34 mouse cellular contexts compared by ENCODE assay signal in genomic region chr11:120525959-120526358, GRCm38 (mm10). TPM values are rescaled to one million over a fixed set of nuclear protein-coding genes. Genes with fewer than 3 reads are reported as not detected.
DNase-seq lines count a peak whose midpoint lies in the region; ATAC-seq and TF ChIP-seq lines count a peak whose summit lies in the region.
"Had no signal": no experiment of that assay in that cellular context is flagged by ENCODE, and none has a peak within 500 bp of the region (broad histone marks: within the 10 kb centered on the region; RNA-seq: fewer than 3 reads in every experiment).

No protein-coding gene starts in this region.

- peak in 1 of 2 experiments; percentile 84; a peak in 2 of 4 replicates for TF ChIP-seq POLR2A in MEL (IDR thresholded peaks at IDR 0.05; ENCODE audit: control insufficient read depth in 1 of 2, insufficient read depth in 1 of 2, low read depth in 1 of 2, low read length in 2 of 2, poor library complexity in 1 of 2)

- no peaks in the 10 kb centered on the region for H3K36me3 ChIP-seq in liver, postnatal 0 days (replicated peaks; ENCODE audit: insufficient read depth, low read length)
- no peaks in the 10 kb centered on the region for H3K36me3 ChIP-seq in liver, embryonic 12.5 days
- peaks cover 0 to 15% of the 10 kb centered on the region in 2 experiments; a peak in 2 of 4 replicates for H3K36me3 ChIP-seq in MEL (ENCODE audit: control insufficient read depth in 1 of 2, insufficient read depth in 2 of 2, low read length in 2 of 2)
- H3K36me3 ChIP-seq: heart, embryonic 13.5 days; hindbrain, embryonic 13.5 days; midbrain, embryonic 15.5 days; neural tube, embryonic 13.5 days had no signal

- H3K27ac ChIP-seq in liver, postnatal 0 days (ENCODE audit: low read depth), result peak overlapping the region; percentile 70
- H3K27ac ChIP-seq in liver, embryonic 12.5 days, result no peak overlapping the region
- H3K27ac ChIP-seq in MEL (ENCODE audit: control insufficient read depth, low read depth, low read length), result peak overlapping the region; percentile 74
- H3K27ac ChIP-seq: forebrain, embryonic 13.5 days; heart, embryonic 13.5 days; hindbrain, embryonic 13.5 days; midbrain, embryonic 15.5 days; neural tube, embryonic 13.5 days; stomach, postnatal 0 days had no signal

- TF ChIP-seq EP300 in liver, postnatal 0 days (IDR thresholded peaks at IDR 0.05; ENCODE audit: low read depth), result no peak
- TF ChIP-seq EP300 in MEL (IDR thresholded peaks at IDR 0.05; ENCODE audit: low read depth in 1 of 2, low read length in 2 of 2), result no peak; a peak in 1 of 4 replicates

- H3K9me3 ChIP-seq in liver, postnatal 0 days (ENCODE audit: low read length), result no peaks in the 10 kb centered on the region
- H3K9me3 ChIP-seq in liver, embryonic 12.5 days (replicated peaks), result no peaks in the 10 kb centered on the region
- no peaks in the 10 kb centered on the region for H3K9me3 ChIP-seq in MEL (replicated peaks; ENCODE audit: insufficient read depth, low read length)
- H3K9me3 ChIP-seq: forebrain, embryonic 13.5 days; heart, embryonic 13.5 days; hindbrain, embryonic 13.5 days; midbrain, embryonic 15.5 days; neural tube, embryonic 13.5 days had no signal

- no peak for TF ChIP-seq CTCF in liver, postnatal 0 days (IDR thresholded peaks at IDR 0.05; ENCODE audit: low read depth)
- no peak for TF ChIP-seq CTCF in MEL (IDR thresholded peaks at IDR 0.05 in 2 of 3, conservative IDR thresholded peaks at IDR 0.05 in 1 of 3; ENCODE audit: control insufficient read depth in 1 of 3, insufficient read depth in 1 of 3, low read depth in 2 of 3, low read length in 3 of 3, poor library complexity in 1 of 3, severe bottlenecking in 1 of 3)

- H3K27me3 ChIP-seq in liver, postnatal 0 days (ENCODE audit: insufficient read depth, low read length), result peaks cover 23% of the 10 kb centered on the region
- peaks cover 36% of the 10 kb centered on the region for H3K27me3 ChIP-seq in liver, embryonic 12.5 days (replicated peaks)
- no peaks in the 10 kb centered on the region for H3K27me3 ChIP-seq in MEL (ENCODE audit: control insufficient read depth in 1 of 2, insufficient read depth in 2 of 2, low read length in 2 of 2)

- no peak for TF ChIP-seq RAD21 in MEL (IDR thresholded peaks at IDR 0.05; ENCODE audit: low read depth, low read length)

- peak; percentile 9 for DNase-seq in liver, postnatal 0 days
- peak; percentile 96 for DNase-seq in MEL (ENCODE audit: low read depth, low spot score)
- DNase-seq in embryo, embryonic 10 days (ENCODE audit: low spot score), result no peak
- DNase-seq in right cerebral cortex, postnatal 10 days (ENCODE audit: low spot score in 2 of 2), result no peak
- DNase-seq in layer of hippocampus, adult 11-12 months (ENCODE audit: low spot score), result no peak
- DNase-seq: adrenal gland, adult 2 months; B cell, adult 2 months; cerebellum, adult 2 months; cerebellum, postnatal 36 days; gastrocnemius, postnatal 10 days; heart, adult 11 months; heart, postnatal 14 days; kidney, adult 18-20 months; kidney, postnatal 4 days; layer of hippocampus, adult 9-11 months; right cerebral cortex, postnatal 4 days; thymus, adult 2 months had no signal

- ATAC-seq in liver, postnatal 0 days, result no peak
- no peak for ATAC-seq in liver, embryonic 12.5 days
- ATAC-seq in granulocyte monocyte progenitor cell, adult 5-6 weeks (replicated peaks; ENCODE audit: poor library complexity, severe bottlenecking), result peak; percentile 91
- peak; percentile 65; the same call in 1 of the 2 replicates for ATAC-seq in neutrophil, adult 5-6 weeks (ENCODE audit: extremely low read depth, insufficient number of reproducible peaks, low FRiP score, poor library complexity, severe bottlenecking)
- ATAC-seq: forebrain, embryonic 13.5 days; inflammation-experienced regulatory T-cells, adult 6 months; lung, postnatal 0 days; midbrain, embryonic 15.5 days; Patski had no signal

- H3K4me2 ChIP-seq in liver, postnatal 0 days (ENCODE audit: low read depth, low read length), result no peak overlapping the region
- no peak overlapping the region for H3K4me2 ChIP-seq in liver, embryonic 12.5 days
- H3K4me2 ChIP-seq: forebrain, embryonic 13.5 days; heart, embryonic 13.5 days; hindbrain, embryonic 13.5 days; midbrain, embryonic 15.5 days; neural tube, embryonic 13.5 days had no signal

- no peak overlapping the region for H3K9ac ChIP-seq in liver, postnatal 0 days (replicated peaks)
- H3K9ac ChIP-seq in liver, embryonic 12.5 days, result no peak overlapping the region
- H3K9ac ChIP-seq in MEL (ENCODE audit: control insufficient read depth, low read depth, low read length, poor library complexity, severe bottlenecking), result peak overlapping the region; percentile 46
- H3K9ac ChIP-seq: forebrain, embryonic 13.5 days; heart, embryonic 13.5 days; hindbrain, embryonic 13.5 days; midbrain, embryonic 15.5 days; neural tube, embryonic 13.5 days had no signal

- H3K4me1 ChIP-seq in liver, postnatal 0 days (ENCODE audit: insufficient read depth), result peaks cover 28% of the 10 kb centered on the region
- peaks cover 27% of the 10 kb centered on the region for H3K4me1 ChIP-seq in liver, embryonic 12.5 days
- H3K4me1 ChIP-seq in MEL (ENCODE audit: control insufficient read depth in 1 of 2, insufficient read depth in 2 of 2, low read length in 2 of 2), result peaks cover 4 to 25% of the 10 kb centered on the region in 2 experiments

- no peak overlapping the region for H3K4me3 ChIP-seq in liver, postnatal 0 days (ENCODE audit: low read depth, low read length)
- no peak overlapping the region for H3K4me3 ChIP-seq in liver, embryonic 12.5 days
- peak overlapping the region; percentile 23 to 41 for H3K4me3 ChIP-seq in MEL (ENCODE audit: control insufficient read depth in 1 of 2, insufficient read depth in 1 of 2, low read depth in 2 of 2, low read length in 2 of 2)
- H3K4me3 ChIP-seq: forebrain, embryonic 13.5 days; heart, embryonic 13.5 days; hindbrain, embryonic 13.5 days; midbrain, embryonic 15.5 days; myocyte; neural tube, embryonic 13.5 days had no signal

- 74% methylated on average over 2 of the region's 2 CpGs for WGBS in liver, postnatal 0 days (ENCODE audit: insufficient replicate concordance)
- 59% methylated on average over 2 of the region's 2 CpGs for WGBS in liver, embryonic 12.5 days (ENCODE audit: insufficient replicate concordance)

- H3K79me2 ChIP-seq in MEL (ENCODE audit: control insufficient read depth, insufficient read depth, low read length, poor library complexity), result no peaks in the 10 kb centered on the region

TF ChIP-seq in MEL, 35 proteins besides CTCF, POLR2A, EP300 and RAD21 (continues in another document):
- peak; percentile 92 for TF ChIP-seq TBP (IDR thresholded peaks at IDR 0.05; ENCODE audit: low read depth, low read length)

RNA-seq across cellular contexts. Expression of gene Gcgr, which starts 4.5 kb away (rescaled TPM):
- 58.5 and 66.9 TPM in 2 replicates for polyA plus RNA-seq in liver, postnatal 0 days (2015; fragmentation: Nextera tagmentation; extraction: Ambion mirVana)
- polyA plus RNA-seq in liver, embryonic 12.5 days (2016; fragmentation: Nextera tagmentation; extraction: Ambion mirVana), result 8.5 and 9.6 TPM in 2 replicates
- total RNA-seq in MEL (2012; rRNA removed), result not detected in 2 replicates
- not detected for polyA plus RNA-seq in MEL (2012; ENCODE audit: insufficient read depth in 1 of 2, insufficient read length in 2 of 2, low read depth in 1 of 2, low replicate concordance in 2 of 2, missing spikeins in 1 of 2)
- not detected in 2 replicates for total RNA-seq in granulocyte monocyte progenitor cell, adult 5-6 weeks (2014; fragmentation: Nextera tagmentation)
- not detected in 2 replicates for total RNA-seq in granulocyte monocyte progenitor cell, adult 5-6 weeks (2017)
- total RNA-seq in neutrophil, adult 5-6 weeks (2017), result 0.23 TPM in 1 of 2 replicates, not detected in the other
- total RNA-seq: left cerebral cortex, postnatal 36 days; megakaryocyte-erythroid progenitor cell, adult 5-6 weeks had no signal
- polyA plus RNA-seq: inflammation-experienced regulatory T-cells, adult 6 months; Patski had no signal

RNA-seq across cellular contexts. Expression of gene Mcrip1, which starts 23.6 kb away (rescaled TPM):
- 59.2 and 61.0 TPM in 2 replicates for polyA plus RNA-seq in liver, postnatal 0 days (2015; fragmentation: Nextera tagmentation; extraction: Ambion mirVana)
- 60.4 and 61.8 TPM in 2 replicates for polyA plus RNA-seq in liver, embryonic 12.5 days (2016; fragmentation: Nextera tagmentation; extraction: Ambion mirVana)
- total RNA-seq in MEL (2012; rRNA removed), result 27.2 and 36.6 TPM in 2 replicates
- 10 to 100 TPM in 1 of 2 experiments, not detected in 1; 83.5 TPM for polyA plus RNA-seq in MEL (2012; ENCODE audit: insufficient read depth in 1 of 2, insufficient read length in 2 of 2, low read depth in 1 of 2, low replicate concordance in 2 of 2, missing spikeins in 1 of 2)
- total RNA-seq in granulocyte monocyte progenitor cell, adult 5-6 weeks (2014; fragmentation: Nextera tagmentation), result 64.7 and 75.8 TPM in 2 replicates
- total RNA-seq in granulocyte monocyte progenitor cell, adult 5-6 weeks (2017), result 23.1 and 23.4 TPM in 2 replicates
- total RNA-seq in neutrophil, adult 5-6 weeks (2017), result 15.0 and 16.9 TPM in 2 replicates

RNA-seq across cellular contexts. Expression of gene Ppp1r27, which starts 25.0 kb away (rescaled TPM):
- 0.19 and 1.5 TPM in 2 replicates for polyA plus RNA-seq in liver, postnatal 0 days (2015; fragmentation: Nextera tagmentation; extraction: Ambion mirVana)
- not detected in 2 replicates for polyA plus RNA-seq in liver, embryonic 12.5 days (2016; fragmentation: Nextera tagmentation; extraction: Ambion mirVana)
- not detected in 2 replicates for total RNA-seq in MEL (2012; rRNA removed)
- polyA plus RNA-seq in MEL (2012; ENCODE audit: insufficient read depth in 1 of 2, insufficient read length in 2 of 2, low read depth in 1 of 2, low replicate concordance in 2 of 2, missing spikeins in 1 of 2), result not detected
- not detected in 2 replicates for total RNA-seq in granulocyte monocyte progenitor cell, adult 5-6 weeks (2014; fragmentation: Nextera tagmentation)
- total RNA-seq in granulocyte monocyte progenitor cell, adult 5-6 weeks (2017), result not detected in 2 replicates
- total RNA-seq in neutrophil, adult 5-6 weeks (2017), result not detected in 2 replicates
- total RNA-seq: left cerebral cortex, adult 18-20 months; left cerebral cortex, postnatal 36 days; megakaryocyte-erythroid progenitor cell, adult 5-6 weeks had no signal
- polyA plus RNA-seq: cerebellum, adult 2 months; forebrain, embryonic 13.5 days; frontal cortex, adult 2 months; heart, embryonic 13.5 days; hindbrain, embryonic 13.5 days; inflammation-experienced regulatory T-cells, adult 6 months; lung, postnatal 0 days; midbrain, embryonic 15.5 days; neural tube, embryonic 13.5 days; Patski; stomach, postnatal 0 days had no signal

RNA-seq across cellular contexts. Expression of gene Slc25a10, which starts 34.3 kb away (rescaled TPM):
- 96.7 and 99.7 TPM in 2 replicates for polyA plus RNA-seq in liver, postnatal 0 days (2015; fragmentation: Nextera tagmentation; extraction: Ambion mirVana)
- polyA plus RNA-seq in liver, embryonic 12.5 days (2016; fragmentation: Nextera tagmentation; extraction: Ambion mirVana), result 47.0 and 54.9 TPM in 2 replicates
- 40.4 and 52.0 TPM in 2 replicates for total RNA-seq in MEL (2012; rRNA removed)
- 10 to 100 TPM in 1 of 2 experiments, not detected in 1; 53.6 TPM for polyA plus RNA-seq in MEL (2012; ENCODE audit: insufficient read depth in 1 of 2, insufficient read length in 2 of 2, low read depth in 1 of 2, low replicate concordance in 2 of 2, missing spikeins in 1 of 2)
- total RNA-seq in granulocyte monocyte progenitor cell, adult 5-6 weeks (2014; fragmentation: Nextera tagmentation), result 20.6 and 21.3 TPM in 2 replicates
- total RNA-seq in granulocyte monocyte progenitor cell, adult 5-6 weeks (2017), result 20.5 and 26.2 TPM in 2 replicates
- total RNA-seq in neutrophil, adult 5-6 weeks (2017), result 5.0 and 7.9 TPM in 2 replicates

RNA-seq across cellular contexts. Expression of gene Mrpl12, which starts 41.5 kb away (rescaled TPM):
- polyA plus RNA-seq in liver, postnatal 0 days (2015; fragmentation: Nextera tagmentation; extraction: Ambion mirVana), result 133 and 139 TPM in 2 replicates
- polyA plus RNA-seq in liver, embryonic 12.5 days (2016; fragmentation: Nextera tagmentation; extraction: Ambion mirVana), result 161 and 166 TPM in 2 replicates
- 401 and 457 TPM in 2 replicates for total RNA-seq in MEL (2012; rRNA removed)
- 100 to 1,000 TPM; 374 to 461 TPM for polyA plus RNA-seq in MEL (2012; ENCODE audit: insufficient read depth in 1 of 2, insufficient read length in 2 of 2, low read depth in 1 of 2, low replicate concordance in 2 of 2, missing spikeins in 1 of 2)
- 113 and 121 TPM in 2 replicates for total RNA-seq in granulocyte monocyte progenitor cell, adult 5-6 weeks (2014; fragmentation: Nextera tagmentation)
- 131 and 159 TPM in 2 replicates for total RNA-seq in granulocyte monocyte progenitor cell, adult 5-6 weeks (2017)
- total RNA-seq in neutrophil, adult 5-6 weeks (2017), result 20.8 and 24.1 TPM in 2 replicates

Comparison
In these comparisons a context has a peak if more than half of its experiments do, and no peak if none do; other contexts are left out.
1. ATAC-seq: peak in granulocyte monocyte progenitor cell, adult 5-6 weeks (single experiment) and neutrophil, adult 5-6 weeks (single experiment); none in liver, postnatal 0 days (single experiment) and liver, embryonic 12.5 days (single experiment).
2. DNase-seq: peak in liver, postnatal 0 days (single experiment) and MEL (single experiment); none in embryo, embryonic 10 days (single experiment), right cerebral cortex, postnatal 10 days (0 of 2) and layer of hippocampus, adult 11-12 months (single experiment).
3. H3K4me3 ChIP-seq: peak in MEL (2 of 2); none in liver, postnatal 0 days (single experiment) and liver, embryonic 12.5 days (single experiment).